Mouse (Mus musculus) neural tube, embryonic 10.5 days (tissue): ENCODE measurements around the gene Traip.
A peak's percentile ranks its signal among the peaks of the same experiment; 100 is the strongest.
"Not testable (repeated sequence)": the region's sequence is repeated elsewhere in the genome, so short reads cannot be mapped to it uniquely, and the experiment has no call there.

Experiments used
- DNase-seq: peaks from one replicate; pipeline ENCODE4 v3.0.0-alpha.2; 2017; ENCODE audit warnings: low spot score; ENCODE audit errors: extremely low spot score

Traip gene

DNA sequence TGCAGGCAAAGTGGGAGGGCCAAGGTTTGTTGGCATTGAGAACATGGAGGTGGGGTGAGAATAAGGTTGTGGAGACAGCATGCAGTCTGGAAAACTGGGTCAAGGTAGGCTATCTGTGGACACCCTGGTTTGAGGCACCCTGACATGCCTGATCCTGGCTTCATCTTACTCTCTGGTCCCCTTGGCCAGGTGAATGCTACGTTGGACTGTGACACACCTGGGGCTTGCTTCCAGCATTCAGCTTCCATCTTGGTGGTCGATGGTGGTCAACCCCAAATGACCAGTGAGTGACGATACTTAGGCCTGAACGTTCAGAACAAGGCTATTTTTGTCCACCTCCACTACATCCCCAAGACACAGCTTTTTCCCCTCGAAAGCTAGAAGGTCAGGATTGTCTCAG, 46.1 kb downstream of the Traip start, which contains the start of gene Gm20662:
Gene Gm20662 (plus strand): TSS at position 301 of the 400 bp plus-strand sequence.
- no peak for DNase-seq

DNA sequence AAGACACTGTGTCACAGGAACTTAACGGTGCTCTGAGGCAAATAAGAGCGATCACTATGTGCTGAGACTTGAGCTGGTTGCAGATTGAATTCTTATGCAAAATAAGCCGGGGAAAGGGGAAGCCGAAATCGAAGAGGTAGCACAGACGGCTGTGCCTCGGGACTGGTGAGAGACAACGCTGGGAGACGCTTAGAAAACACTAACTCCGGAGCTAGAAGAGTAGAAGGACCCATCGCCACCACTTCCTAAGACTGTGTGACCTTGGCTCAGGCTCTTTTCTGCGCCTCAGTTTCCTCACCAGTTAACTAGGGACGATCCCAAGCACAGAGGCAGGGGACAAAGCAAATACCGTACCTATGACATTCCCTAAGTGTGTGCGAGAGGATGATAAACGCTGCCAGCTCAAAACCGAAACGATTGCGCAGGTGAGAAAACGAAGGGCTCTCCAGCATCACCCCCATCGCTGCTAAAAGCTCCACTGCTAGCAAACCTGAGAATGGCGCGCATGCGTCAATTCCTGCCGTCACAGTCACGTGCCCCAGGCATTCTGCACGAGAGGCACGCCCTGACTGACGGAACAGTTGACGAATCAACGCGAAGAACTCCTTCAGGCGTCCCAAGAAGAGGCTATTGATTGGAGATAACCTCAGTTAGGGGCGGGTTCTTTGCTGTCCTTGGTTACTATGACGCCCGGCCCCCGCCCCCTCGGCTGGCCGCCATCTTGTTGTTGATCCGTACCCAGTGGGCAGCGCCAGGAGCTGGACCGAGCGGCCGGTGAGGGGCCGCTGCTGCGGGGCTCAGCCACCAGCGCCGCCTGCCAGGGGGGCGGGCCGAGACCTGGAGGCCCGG, 52.2 kb downstream of the Traip start, which contains the start of gene Ip6k1:
Gene Ip6k1 (plus strand): TSS at position 580 of the 849 bp plus-strand sequence.
- DNase-seq = peak; percentile 99

DNA sequence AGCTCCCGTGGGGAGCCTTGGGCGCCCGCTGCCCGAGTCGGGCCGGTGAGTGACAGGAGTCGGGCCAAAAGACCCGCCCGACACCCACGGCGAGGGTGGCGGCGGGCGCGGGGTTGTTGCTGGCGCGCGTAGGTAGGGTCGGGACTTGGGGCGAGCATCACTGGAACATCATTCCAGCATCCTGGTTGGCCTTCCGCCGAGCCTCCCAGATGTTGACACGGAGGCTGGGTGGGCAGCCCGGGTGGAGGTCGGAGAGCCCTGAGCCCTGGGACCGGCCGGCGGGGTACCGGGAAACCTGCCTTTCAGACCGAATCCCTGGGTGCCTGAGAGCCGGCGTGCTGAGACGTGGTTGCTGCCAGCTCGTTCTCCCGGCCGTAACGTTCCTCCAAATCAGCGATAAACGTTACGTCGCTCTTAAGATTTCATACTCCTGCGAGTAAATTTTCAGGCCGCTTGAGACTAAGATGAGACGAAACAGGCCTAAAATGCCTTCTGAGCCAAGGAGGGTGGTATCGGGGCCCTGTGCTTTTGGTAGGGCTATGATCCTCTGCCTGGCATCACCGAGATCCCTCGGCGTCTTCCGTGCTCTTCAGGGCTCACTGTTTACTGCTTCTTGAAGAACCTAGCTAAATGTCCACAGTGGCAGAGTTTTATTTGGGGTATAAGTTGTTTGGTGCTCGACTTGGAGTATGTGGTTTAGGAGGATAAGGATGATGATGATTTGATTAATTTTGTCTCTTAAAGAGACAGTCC, 53.0 kb downstream of the Traip start:
- no peak for DNase-seq

DNA sequence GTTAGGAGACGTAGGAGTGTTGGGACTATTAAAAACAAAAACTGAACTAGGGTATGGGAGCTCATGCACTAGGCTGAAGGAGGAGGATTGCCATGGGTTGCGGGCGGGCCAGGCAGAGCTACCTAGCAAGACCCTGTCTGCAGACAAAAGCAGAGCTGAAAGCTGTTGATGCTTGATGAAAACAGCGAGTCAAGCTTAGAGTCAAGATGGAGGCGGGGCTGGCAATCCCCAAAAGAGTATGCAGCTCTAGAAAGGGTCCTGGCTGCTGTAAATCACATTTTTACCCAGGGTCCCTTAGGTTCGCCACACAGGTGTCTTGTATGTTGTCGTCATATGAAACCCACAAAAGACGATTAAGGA, 53.6 kb downstream of the Traip start:
- no peak for DNase-seq

DNA sequence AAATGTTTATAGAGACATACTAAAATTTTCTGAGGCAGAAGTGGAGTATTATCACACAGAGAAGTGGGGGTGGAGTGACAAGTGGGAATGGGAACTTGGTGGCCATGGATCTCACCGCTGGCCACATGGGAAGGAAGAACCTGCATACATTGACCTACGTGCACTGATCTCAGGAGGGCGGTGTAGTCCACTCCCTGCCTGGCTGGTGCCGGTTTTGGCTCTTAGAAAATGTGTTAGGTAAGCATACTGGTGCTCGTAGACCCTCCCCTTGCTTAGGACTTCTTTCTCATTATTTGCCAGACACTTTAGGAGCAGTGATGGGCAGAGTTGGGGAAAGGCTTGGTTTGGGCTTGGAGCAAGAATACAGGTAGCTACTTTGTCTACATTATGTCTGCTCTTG, 58.1 kb downstream of the Traip start:
- no peak for DNase-seq

DNA sequence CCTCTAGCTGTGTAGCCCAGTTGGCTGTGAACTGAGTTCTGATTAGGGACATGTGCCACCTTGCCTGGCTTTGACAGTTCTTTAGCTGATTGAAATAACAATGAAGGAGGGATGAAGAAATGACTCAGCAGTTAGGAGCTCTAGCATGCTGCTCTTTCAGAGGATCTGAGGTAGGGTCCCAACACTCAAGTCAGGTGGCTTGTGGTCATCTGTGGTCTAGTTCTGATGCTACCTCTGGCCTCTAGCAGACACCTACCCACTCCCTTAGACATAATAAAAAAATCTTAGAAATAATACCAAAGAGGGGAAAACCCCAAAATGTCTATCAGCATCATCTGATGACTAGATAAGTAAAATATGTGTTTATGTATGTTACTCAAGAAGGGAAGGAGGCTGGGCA, 60.4 kb downstream of the Traip start:
- DNase-seq = no peak

DNA sequence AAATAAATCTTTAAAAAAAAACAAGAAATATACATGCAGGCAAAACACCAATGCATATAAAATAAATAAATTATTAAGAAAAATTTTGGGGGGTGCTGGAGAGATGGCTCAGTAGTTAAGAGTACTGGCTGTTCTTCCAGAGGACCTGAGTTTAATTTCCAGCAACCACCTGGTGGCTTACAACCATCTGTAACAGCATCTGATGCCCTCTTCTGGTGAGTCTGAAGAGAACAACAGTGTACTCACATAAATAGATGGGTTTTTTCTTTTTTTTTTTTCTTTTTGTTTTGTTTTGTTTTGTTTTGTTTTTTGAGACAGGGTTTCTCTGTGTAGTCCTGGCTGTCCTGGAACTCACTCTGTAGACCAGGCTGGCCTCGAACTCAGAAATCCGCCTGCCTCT, 63.6 kb downstream of the Traip start:
- DNase-seq = not testable (repeated sequence)

DNA sequence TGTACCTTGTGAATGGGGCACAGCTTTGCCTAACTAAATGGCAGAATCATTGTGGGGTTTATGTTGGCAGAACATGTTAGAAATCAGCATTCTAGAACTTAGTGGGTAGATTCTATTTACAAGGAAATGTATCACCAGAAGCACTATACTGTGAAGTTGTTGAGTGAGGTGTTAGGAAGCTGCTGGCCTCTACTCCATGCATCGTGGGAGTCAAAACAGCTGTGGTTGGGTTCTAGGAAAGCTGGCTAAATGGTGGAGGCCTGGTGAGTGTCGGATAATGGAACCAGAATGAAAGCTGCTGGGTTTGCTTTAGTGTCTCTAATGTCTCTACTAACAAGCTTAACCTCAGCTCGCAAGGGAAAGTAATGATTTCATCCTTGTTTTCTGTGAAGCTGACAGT, 67.2 kb downstream of the Traip start:
- no peak for DNase-seq

DNA sequence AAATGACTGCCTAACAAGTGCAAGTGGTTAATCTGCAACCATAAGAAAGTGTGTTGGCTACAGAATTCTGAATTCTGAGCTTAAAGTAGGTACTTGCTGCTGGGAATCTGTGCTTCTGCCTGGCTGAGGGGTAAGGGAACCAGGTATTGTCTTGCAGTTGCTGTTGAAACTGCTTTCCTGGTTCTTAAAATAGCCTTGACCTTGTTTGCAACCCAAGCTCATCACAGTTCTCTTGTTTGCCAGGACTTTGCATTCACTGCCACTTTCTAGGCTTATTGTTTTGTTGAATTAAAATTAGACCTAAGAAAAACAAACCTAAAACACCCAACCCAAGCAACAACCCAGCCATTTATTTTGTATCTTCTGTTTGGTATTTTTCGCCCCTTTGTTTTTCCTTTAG, 70.8 kb downstream of the Traip start:
- DNase-seq = no peak
